Mouse (Mus musculus) macrophage (primary cell): ENCODE data around the gene Rad51b. TPM values are rescaled to one million over a fixed set of nuclear protein-coding genes. Genes with fewer than 3 reads are reported as not detected.

ENCODE experiments used
- H3K27ac ChIP-seq: fragments of 350-480 bp; formaldehyde crosslinking; 2 replicates; pipeline ENCODE4 v1.9.0; 2021
- H3K36me3 ChIP-seq: fragments of 350-480 bp; formaldehyde crosslinking; 2 replicates; pipeline ENCODE4 v1.9.0; 2021; ENCODE audit errors: inconsistent target
- H3K4me3 ChIP-seq: fragments of 350-480 bp; formaldehyde crosslinking; 2 replicates; pipeline ENCODE4 v1.9.0; 2021; ENCODE audit errors: inconsistent target
- H3K79me2 ChIP-seq: fragments of 350-480 bp; formaldehyde crosslinking; 2 replicates; pipeline ENCODE4 v1.9.0; 2021; ENCODE audit errors: inconsistent target
- WGBS: methylation state at CpG from one replicate; pipeline ENCODE4 v1.1.7; 2026; ENCODE audit warnings: inconsistent platforms; ENCODE audit not compliant: missing documents; 5-methylcytosine and 5-hydroxymethylcytosine counted together
- polyA plus RNA-seq: library from polyadenylated mRNA; stranded (reverse); fragments of 250-400 nt; gene quantifications from 3 replicates; pipeline ENCODE4 v1.2.4, GENCODE M21; 2018; ENCODE audit warnings: inconsistent platforms

Rad51b gene
- polyA plus RNA-seq, 1 experiment from 2014 or later: 1.3 TPM

- Histone ChIP-seq H3K79me2 (no peaks in the 10 kb centered on the region), H3K36me3 (no peaks in the 10 kb centered on the region), H3K4me3 (no peak overlapping the region), H3K27ac (no peak overlapping the region)
- 62% methylated on average over 6 of the region's 6 CpGs for WGBS
Measured at GRCm38 (mm10) chr12:79838181-79838961, 541.3 kb downstream of the Rad51b start.

- H3K27ac ChIP-seq: no peak overlapping the region
- no peaks in the 10 kb centered on the region for H3K79me2 ChIP-seq
- 94% methylated on average over 12 of the region's 12 CpGs for WGBS
- no peak overlapping the region for H3K4me3 ChIP-seq
- H3K36me3 ChIP-seq: no peaks in the 10 kb centered on the region
Measured at GRCm38 (mm10) chr12:79839096-79839941, 542.2 kb downstream of the Rad51b start.

- Histone ChIP-seq H3K4me3 (no peak overlapping the region), H3K36me3 (no peaks in the 10 kb centered on the region), H3K79me2 (no peaks in the 10 kb centered on the region), H3K27ac (peak overlapping the region; percentile 83)
- 89% methylated on average over 5 of the region's 5 CpGs for WGBS
Measured at GRCm38 (mm10) chr12:79840465-79840864, 543.4 kb downstream of the Rad51b start.

- 34% methylated on average over 3 of the region's 3 CpGs for WGBS
- Histone ChIP-seq H3K36me3 (no peaks in the 10 kb centered on the region), H3K79me2 (no peaks in the 10 kb centered on the region), H3K4me3 (no peak overlapping the region), H3K27ac (peak overlapping the region; percentile 83)
Measured at GRCm38 (mm10) chr12:79841248-79841647, 544.2 kb downstream of the Rad51b start.

GRCm38 (mm10) chr12:79842319-79842718, 545.2 kb downstream of the Rad51b start:
- Histone ChIP-seq H3K79me2 (no peaks in the 10 kb centered on the region), H3K4me3 (no peak overlapping the region), H3K36me3 (no peaks in the 10 kb centered on the region), H3K27ac (peak overlapping the region; percentile 59)
- 49% methylated on average over 7 of the region's 7 CpGs for WGBS

GRCm38 (mm10) chr12:79843002-79843401, 545.9 kb downstream of the Rad51b start:
- no peak overlapping the region for H3K4me3 ChIP-seq
- no peaks in the 10 kb centered on the region for H3K36me3 ChIP-seq
- no peaks in the 10 kb centered on the region for H3K79me2 ChIP-seq
- 63% methylated on average over 11 of the region's 11 CpGs for WGBS
- H3K27ac ChIP-seq: no peak overlapping the region

- Histone ChIP-seq H3K27ac (no peak overlapping the region), H3K79me2 (no peaks in the 10 kb centered on the region)
- 67% methylated on average over 6 of the region's 6 CpGs for WGBS
Measured at GRCm38 (mm10) chr12:79843496-79843895, 546.4 kb downstream of the Rad51b start.

GRCm38 (mm10) chr12:79846247-79847151, 549.4 kb downstream of the Rad51b start:
- WGBS: 91% methylated on average over 7 of the region's 7 CpGs

More at GRCm38 (mm10) chr12:79843496-79843895, 546.4 kb downstream of the Rad51b start:
- no peaks in the 10 kb centered on the region for H3K36me3 ChIP-seq
- H3K4me3 ChIP-seq: no peak overlapping the region

GRCm38 (mm10) chr12:79848539-79848938, 551.5 kb downstream of the Rad51b start:
- H3K36me3 ChIP-seq: no peaks in the 10 kb centered on the region
- WGBS: 99% methylated on average over 13 of the region's 13 CpGs
- no peaks in the 10 kb centered on the region for H3K79me2 ChIP-seq
- no peak overlapping the region for H3K4me3 ChIP-seq
- H3K27ac ChIP-seq: no peak overlapping the region

More at GRCm38 (mm10) chr12:79846247-79847151, 549.4 kb downstream of the Rad51b start:
- Histone ChIP-seq H3K79me2 (no peaks in the 10 kb centered on the region), H3K36me3 (no peaks in the 10 kb centered on the region), H3K27ac (no peak overlapping the region), H3K4me3 (no peak overlapping the region)

- Histone ChIP-seq H3K4me3 (no peak overlapping the region), H3K36me3 (no peaks in the 10 kb centered on the region), H3K27ac (no peak overlapping the region), H3K79me2 (no peaks in the 10 kb centered on the region)
- WGBS: 99% methylated on average over 5 of the region's 5 CpGs
Measured at GRCm38 (mm10) chr12:79850021-79850420, 552.9 kb downstream of the Rad51b start.

- Histone ChIP-seq H3K27ac (no peak overlapping the region), H3K79me2 (no peaks in the 10 kb centered on the region), H3K36me3 (no peaks in the 10 kb centered on the region), H3K4me3 (no peak overlapping the region)
- WGBS: 98% methylated on average over 8 of the region's 8 CpGs
Measured at GRCm38 (mm10) chr12:79851898-79852297, 554.8 kb downstream of the Rad51b start.

- H3K27ac ChIP-seq: no peak overlapping the region
- no peak overlapping the region for H3K4me3 ChIP-seq
- no peaks in the 10 kb centered on the region for H3K79me2 ChIP-seq
- 100% methylated on average over 2 of the region's 4 CpGs for WGBS
- no peaks in the 10 kb centered on the region for H3K36me3 ChIP-seq
Measured at GRCm38 (mm10) chr12:79852606-79853005, 555.5 kb downstream of the Rad51b start.

- 100% methylated on average over 5 of the region's 5 CpGs for WGBS
- H3K27ac ChIP-seq: no peak overlapping the region
- no peak overlapping the region for H3K4me3 ChIP-seq
- H3K79me2 ChIP-seq: no peaks in the 10 kb centered on the region
- H3K36me3 ChIP-seq: no peaks in the 10 kb centered on the region
Measured at GRCm38 (mm10) chr12:79853901-79854490, 556.9 kb downstream of the Rad51b start.

GRCm38 (mm10) chr12:79854507-79854906, 557.4 kb downstream of the Rad51b start:
- H3K27ac ChIP-seq: no peak overlapping the region
- H3K4me3 ChIP-seq: no peak overlapping the region
- H3K79me2 ChIP-seq: no peaks in the 10 kb centered on the region
- WGBS: 90% methylated on average over 2 of the region's 2 CpGs
- H3K36me3 ChIP-seq: no peaks in the 10 kb centered on the region
